Mouse (Mus musculus) liver, adult 2 months (tissue): ENCODE measurements around the gene Pde4d. TPM values are rescaled to one million over a fixed set of nuclear protein-coding genes. Genes with fewer than 3 reads are reported as not detected.

Experiments
- DNase-seq: peaks from one replicate; pipeline ENCODE4 v3.0.0-alpha.2; 2011; ENCODE audit warnings: low read depth, low spot score; ENCODE audit errors: extremely low read depth
- H3K27ac ChIP-seq: fragments of 200-500 bp; replicated peaks from 2 replicates; pipeline ENCODE4 v1.5.1; 2012; ENCODE audit warnings: low read depth, mild to moderate bottlenecking, control low read depth, inconsistent platforms, low read length; ENCODE audit not compliant: insufficient read depth
- H3K27me3 ChIP-seq: fragments of 200-500 bp; 2 replicates; pipeline ENCODE4 v1.6.1; 2012; ENCODE audit warnings: mild to moderate bottlenecking, moderate library complexity, low read length, inconsistent platforms; ENCODE audit not compliant: control insufficient read depth, insufficient read depth
- H3K36me3 ChIP-seq: fragments of 200-500 bp; 2 replicates; pipeline ENCODE4 v1.6.1; 2012; ENCODE audit warnings: low read length, inconsistent platforms; ENCODE audit not compliant: control insufficient read depth, insufficient read depth
- H3K4me1 ChIP-seq: fragments of 200-500 bp; 2 replicates; pipeline ENCODE4 v1.6.1; 2011; ENCODE audit warnings: low read length; ENCODE audit not compliant: control insufficient read depth, insufficient read depth
- H3K4me3 ChIP-seq: fragments of 200-500 bp; 2 replicates; pipeline ENCODE4 v1.5.1; 2011; ENCODE audit warnings: low read depth, mild to moderate bottlenecking, control low read depth, low read length, moderate library complexity; ENCODE audit not compliant: insufficient read depth
- H3K79me2 ChIP-seq: fragments of 200-500 bp; 2 replicates; pipeline ENCODE4 v1.6.1; 2012; ENCODE audit warnings: inconsistent platforms, mild to moderate bottlenecking, low read length, moderate library complexity; ENCODE audit not compliant: control insufficient read depth, insufficient read depth
- H3K9ac ChIP-seq: fragments of 200-500 bp; 2 replicates; pipeline ENCODE4 v1.6.1; 2012; ENCODE audit warnings: low read depth, mild to moderate bottlenecking, control low read depth, inconsistent platforms, low read length
- CTCF ChIP-seq: fragments of 200-500 bp; IDR thresholded peaks from 2 replicates; pipeline ENCODE4 v1.5.1; 2011; ENCODE audit warnings: low read depth, low read length, control low read depth
- POLR2A ChIP-seq: fragments of 200-500 bp; IDR thresholded peaks from 2 replicates; pipeline ENCODE4 v1.6.1; 2011; ENCODE audit warnings: low read length, control low read depth; ENCODE audit not compliant: insufficient read depth; ENCODE audit errors: extremely low read depth
- WGBS: fragments of 180-500 bp; shearing (Covaris S2); methylation state at CpG from one replicate; pipeline ENCODE4 v1.1.7; 2018; 5-methylcytosine and 5-hydroxymethylcytosine counted together
- polyA plus RNA-seq: library from polyadenylated mRNA; depleted of rRNA; stranded (reverse); fragments of >200 nt; gene quantifications from 2 replicates; pipeline ENCODE4 v1.2.3, GENCODE M21; 2012
- total RNA-seq: library from RNA; depleted of rRNA; stranded (reverse); fragments of >200 nt; gene quantifications from 2 replicates; pipeline ENCODE4 v1.2.3, GENCODE M21; 2014

The Pde4d gene
- total and polyA plus RNA-seq, 2 experiments, result 2.3 to 13.6 TPM

- WGBS, result 74% methylated on average over 6 of the region's 6 CpGs
- TF ChIP-seq CTCF (no peak), POLR2A (no peak)
- Histone ChIP-seq H3K36me3 (no peaks in the 10 kb centered on the region), H3K27me3 (no peaks in the 10 kb centered on the region), H3K9ac (no peak overlapping the region), H3K4me3 (no peak overlapping the region), H3K27ac (no peak overlapping the region), H3K79me2 (peaks cover 4% of the 10 kb centered on the region; the same call in 1 of the 2 replicates), H3K4me1 (no peaks in the 10 kb centered on the region)
- DNase-seq, result no peak
Observed at GRCm38 (mm10) chr13:109695098-109695497, 1245.3 kb downstream of the Pde4d start.

GRCm38 (mm10) chr13:109706141-109706540 lies 1256.4 kb downstream of the Pde4d start:
- whole genome bisulfite sequencing, result 69% methylated on average over 2 of the region's 2 CpGs
- H3K4me1 ChIP-seq, result peaks cover 2% of the 10 kb centered on the region; the same call in 1 of the 2 replicates
- H3K4me3 ChIP-seq, result no peak overlapping the region
- no peak for DNase-seq
- no peaks in the 10 kb centered on the region for H3K36me3 ChIP-seq
- H3K79me2 ChIP-seq, result no peaks in the 10 kb centered on the region; the same call in 1 of the 2 replicates
- no peak overlapping the region for H3K27ac ChIP-seq
- H3K9ac ChIP-seq, result no peak overlapping the region
- TF ChIP-seq CTCF (no peak), POLR2A (no peak)
- H3K27me3 ChIP-seq, result no peaks in the 10 kb centered on the region

DNA sequence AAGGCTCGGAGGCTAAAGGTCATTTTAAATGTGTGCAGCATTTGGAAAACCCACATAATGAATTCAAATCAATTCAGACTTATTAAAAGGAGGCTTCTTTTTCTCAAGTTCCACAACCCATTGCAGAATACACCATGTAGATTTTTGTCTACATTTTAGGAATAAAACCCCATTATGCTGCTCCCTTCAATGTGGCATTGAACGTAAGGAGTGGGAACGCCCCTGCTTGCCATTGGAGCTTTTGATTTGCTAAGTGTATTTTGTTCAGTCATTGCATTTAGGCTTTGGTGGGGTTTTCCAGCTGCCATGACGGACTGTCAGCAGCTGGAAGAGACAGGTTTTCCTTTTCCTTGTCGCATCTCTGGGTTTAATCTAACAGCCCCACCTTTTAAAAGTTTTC lies 1256.8 kb downstream of the Pde4d start:
- no peaks in the 10 kb centered on the region for H3K27me3 ChIP-seq
- no peaks in the 10 kb centered on the region for H3K36me3 ChIP-seq
- no peak overlapping the region for H3K4me3 ChIP-seq
- H3K9ac ChIP-seq, result no peak overlapping the region
- H3K79me2 ChIP-seq, result no peaks in the 10 kb centered on the region; the same call in 1 of the 2 replicates
- TF ChIP-seq CTCF, result no peak
- no peak for DNase-seq
- 93% methylated on average over 5 of the region's 5 CpGs for WGBS
- H3K4me1 ChIP-seq, result peaks cover 2% of the 10 kb centered on the region; the same call in 1 of the 2 replicates
- H3K27ac ChIP-seq, result no peak overlapping the region

DNA sequence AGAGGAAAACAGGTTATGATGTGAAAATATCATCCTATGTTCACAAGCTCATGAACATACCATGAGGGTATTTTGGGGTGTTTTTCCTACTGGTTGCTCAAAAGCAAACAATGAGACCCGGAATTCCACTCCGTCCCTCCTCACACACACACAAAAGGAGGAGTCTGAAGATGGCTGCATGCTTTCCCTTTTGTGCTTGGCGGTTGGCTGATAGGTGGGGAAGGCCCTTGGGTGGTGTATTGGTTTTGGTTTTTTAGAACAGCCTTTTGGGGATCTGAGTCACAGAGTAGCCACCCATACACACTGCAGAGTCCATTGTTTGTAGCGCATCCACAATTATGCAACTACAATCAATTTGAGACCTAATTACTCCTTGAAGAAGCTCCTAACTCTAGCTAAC lies 1257.4 kb downstream of the Pde4d start:
- peaks cover 2% of the 10 kb centered on the region; the same call in 1 of the 2 replicates for H3K4me1 ChIP-seq
- TF ChIP-seq POLR2A, result no peak
- TF ChIP-seq CTCF, result no peak

GRCm38 (mm10) chr13:109708326-109708725 lies 1258.6 kb downstream of the Pde4d start:
- Histone ChIP-seq H3K27ac (no peak overlapping the region), H3K4me3 (no peak overlapping the region), H3K79me2 (no peaks in the 10 kb centered on the region; the same call in 1 of the 2 replicates), H3K36me3 (no peaks in the 10 kb centered on the region), H3K9ac (no peak overlapping the region), H3K27me3 (no peaks in the 10 kb centered on the region), H3K4me1 (peaks cover 2% of the 10 kb centered on the region; the same call in 1 of the 2 replicates)
- DNase-seq, result peak; percentile 59
- TF ChIP-seq CTCF (no peak), POLR2A (no peak)
- 15% methylated on average over 2 of the region's 2 CpGs for WGBS

More for the DNA sequence above, 1257.4 kb downstream of the Pde4d start:
- H3K27me3 ChIP-seq, result no peaks in the 10 kb centered on the region
- no peak overlapping the region for H3K27ac ChIP-seq
- H3K36me3 ChIP-seq, result no peaks in the 10 kb centered on the region
- DNase-seq, result no peak
- 91% methylated on average over 4 of the region's 4 CpGs for WGBS
- H3K79me2 ChIP-seq, result no peaks in the 10 kb centered on the region; the same call in 1 of the 2 replicates
- H3K9ac ChIP-seq, result no peak overlapping the region
- H3K4me3 ChIP-seq, result no peak overlapping the region

GRCm38 (mm10) chr13:109714581-109714980 lies 1264.8 kb downstream of the Pde4d start:
- H3K4me1 ChIP-seq, result peaks cover 6% of the 10 kb centered on the region; the same call in 1 of the 2 replicates
- TF ChIP-seq POLR2A, result no peak
- no peak for TF ChIP-seq CTCF
- H3K79me2 ChIP-seq, result no peaks in the 10 kb centered on the region; the same call in 1 of the 2 replicates
- no peak overlapping the region for H3K9ac ChIP-seq
- H3K4me3 ChIP-seq, result no peak overlapping the region
- H3K27me3 ChIP-seq, result no peaks in the 10 kb centered on the region
- 20% methylated on average over 2 of the region's 2 CpGs for WGBS
- H3K36me3 ChIP-seq, result no peaks in the 10 kb centered on the region
- DNase-seq, result peak; percentile 87
- H3K27ac ChIP-seq, result no peak overlapping the region
